Mouse (Mus musculus) limb, embryonic 13.5 days (tissue): ENCODE data around the gene Phlpp2. TPM values are rescaled to one million over a fixed set of nuclear protein-coding genes. Genes with fewer than 3 reads are reported as not detected.
"Not testable (repeated sequence)": the region's sequence is repeated elsewhere in the genome, so short reads cannot be mapped to it uniquely, and the experiment has no call there.

Experiments
- ATAC-seq: fragments of 200-750 bp; cut with Nextera tagmentation; 2 replicates; pipeline ENCODE4 v1.8.0; 2017; ENCODE audit warnings: low read depth, moderate number of reproducible peaks, moderate TSS enrichment; ENCODE audit not compliant: low FRiP score
- H3K27ac ChIP-seq: fragments of 300-500 bp; sonication (generic); 2 replicates; pipeline ENCODE4 v1.5.1; 2015; ENCODE audit warnings: inconsistent platforms, mild to moderate bottlenecking, moderate library complexity
- H3K27me3 ChIP-seq: fragments of 300-500 bp; sonication (generic); 2 replicates; pipeline ENCODE4 v1.6.1; 2015; ENCODE audit warnings: mild to moderate bottlenecking, inconsistent platforms
- H3K36me3 ChIP-seq: fragments of 300-500 bp; sonication (generic); 2 replicates; pipeline ENCODE4 v1.6.1; 2015; ENCODE audit warnings: inconsistent platforms, mild to moderate bottlenecking, moderate library complexity
- H3K4me1 ChIP-seq: fragments of 300-500 bp; sonication (generic); 2 replicates; pipeline ENCODE4 v1.6.1; 2015; ENCODE audit warnings: inconsistent platforms
- H3K4me2 ChIP-seq: fragments of 300-500 bp; sonication (generic); replicated peaks from 2 replicates; pipeline ENCODE4 v1.6.1; 2015; ENCODE audit warnings: inconsistent platforms, mild to moderate bottlenecking, moderate library complexity
- H3K4me3 ChIP-seq: fragments of 300-500 bp; sonication (generic); 2 replicates; pipeline ENCODE4 v1.5.1; 2015; ENCODE audit warnings: moderate library complexity, mild to moderate bottlenecking, inconsistent platforms
- H3K9ac ChIP-seq: fragments of 300-500 bp; sonication (generic); 2 replicates; pipeline ENCODE4 v1.6.1; 2015; ENCODE audit warnings: mild to moderate bottlenecking, inconsistent platforms
- H3K9me3 ChIP-seq: fragments of 300-500 bp; sonication (generic); 2 replicates; pipeline ENCODE4 v1.6.1; 2016; ENCODE audit warnings: inconsistent platforms
- WGBS: fragments of 180-500 bp; shearing (Covaris S2); methylation state at CpG from one replicate; pipeline ENCODE4 v1.1.7; 2015; 5-methylcytosine and 5-hydroxymethylcytosine counted together
- polyA plus RNA-seq: library from polyadenylated mRNA; unstranded; fragments of >200 nt; fragmentation: Nextera tagmentation; extraction: Ambion mirVana; gene quantifications from 2 replicates; pipeline ENCODE4 v1.2.1, GENCODE M21; 2015

The Phlpp2 gene
- polyA plus RNA-seq, 1 experiment from 2014 or later: 4.2 TPM

DNA sequence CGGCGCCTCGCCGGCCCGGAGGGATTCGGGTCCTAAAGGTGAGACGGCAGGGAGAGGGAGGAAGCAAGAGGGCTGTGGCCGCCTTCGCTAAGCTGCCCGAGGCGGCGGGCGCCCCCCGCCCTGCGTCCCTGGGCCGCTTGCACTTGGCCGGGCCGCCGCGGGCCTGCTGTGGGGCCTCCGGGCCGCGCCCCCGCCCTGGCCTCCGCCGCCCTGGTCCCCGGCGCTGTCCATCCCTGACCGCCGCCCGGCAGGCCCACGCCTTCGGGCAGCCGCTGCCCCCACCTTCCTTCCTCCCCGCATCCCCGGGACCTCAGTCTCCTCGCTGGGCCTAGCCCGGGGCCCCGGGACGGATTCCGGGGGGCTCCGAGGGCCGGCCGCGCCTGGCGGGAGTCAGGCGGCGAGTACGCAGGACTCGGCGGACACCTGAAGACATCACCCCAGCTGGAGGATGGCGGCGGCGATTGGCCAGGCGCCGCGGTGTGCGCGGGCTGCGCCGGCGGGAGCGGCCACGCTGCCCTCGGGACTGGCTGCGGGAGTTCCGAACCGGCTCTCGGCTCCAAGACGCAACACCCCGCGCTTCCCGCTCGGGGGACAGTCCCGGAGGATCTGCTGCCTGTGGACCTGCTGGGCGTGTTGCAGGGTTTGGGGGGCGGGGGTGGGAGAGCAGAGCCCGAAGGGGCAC, 479 bp downstream of the Phlpp2 start:
- Histone ChIP-seq H3K27ac (peak overlapping the region; percentile 93), H3K9me3 (no peaks in the 10 kb centered on the region), H3K4me1 (peaks cover 17% of the 10 kb centered on the region), H3K9ac (peak overlapping the region; percentile 91), H3K4me2 (peak overlapping the region; percentile 82), H3K36me3 (peaks cover 20% of the 10 kb centered on the region; the same call in 1 of the 2 replicates), H3K27me3 (no peaks in the 10 kb centered on the region), H3K4me3 (peak overlapping the region; percentile 81)
- WGBS: under 1% methylated on average over 66 of the region's 78 CpGs
- peak; percentile 84 for ATAC-seq

DNA sequence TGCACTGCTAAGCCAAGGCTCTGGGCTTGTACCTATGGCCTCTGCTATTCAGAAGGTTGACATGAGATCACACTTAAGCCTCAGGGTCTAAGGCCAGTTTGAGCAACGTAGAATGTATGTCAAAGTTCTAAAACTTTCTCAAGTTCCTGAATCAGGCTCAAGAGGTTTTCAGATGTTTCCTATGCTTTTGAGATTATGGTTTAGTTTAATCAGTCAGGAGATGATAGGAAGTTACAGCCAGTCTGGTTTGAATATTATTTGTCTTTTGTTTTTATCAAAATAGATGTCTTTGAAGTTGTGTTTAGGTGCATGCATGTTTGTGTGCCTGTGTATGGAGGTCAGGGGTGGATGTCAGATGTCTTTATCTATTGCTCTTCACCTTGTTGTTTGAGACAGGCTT, 2.7 kb downstream of the Phlpp2 start:
- Histone ChIP-seq H3K27me3 (no peaks in the 10 kb centered on the region), H3K9ac (no peak overlapping the region), H3K27ac (no peak overlapping the region), H3K4me2 (no peak overlapping the region), H3K4me3 (no peak overlapping the region), H3K4me1 (peaks cover 17% of the 10 kb centered on the region), H3K36me3 (peaks cover 15% of the 10 kb centered on the region; the same call in 1 of the 2 replicates), H3K9me3 (no peaks in the 10 kb centered on the region)
- 79% methylated on average over 1 of the region's 1 CpGs for WGBS
- no peak for ATAC-seq

DNA sequence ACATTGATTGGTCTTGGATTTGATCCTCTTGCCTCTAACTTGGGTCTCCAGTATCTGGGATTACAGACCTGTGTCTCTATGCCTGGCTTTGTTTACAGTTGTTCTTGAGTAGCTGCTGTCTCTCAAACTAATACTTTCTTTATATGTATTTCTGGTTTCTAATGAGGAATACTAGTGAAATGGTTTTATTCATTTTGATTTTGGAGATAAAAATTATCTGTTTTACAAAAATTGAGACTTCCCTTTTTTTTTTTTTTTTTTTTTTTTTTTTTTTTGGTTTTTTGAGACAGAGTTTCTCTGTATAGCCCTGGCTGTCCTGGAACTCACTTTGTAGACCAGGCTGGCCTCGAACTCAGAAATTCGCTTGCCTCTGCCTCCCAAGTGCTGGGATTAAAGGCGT, 5.5 kb downstream of the Phlpp2 start:
- not testable (repeated sequence) for ATAC-seq, H3K27me3 ChIP-seq

DNA sequence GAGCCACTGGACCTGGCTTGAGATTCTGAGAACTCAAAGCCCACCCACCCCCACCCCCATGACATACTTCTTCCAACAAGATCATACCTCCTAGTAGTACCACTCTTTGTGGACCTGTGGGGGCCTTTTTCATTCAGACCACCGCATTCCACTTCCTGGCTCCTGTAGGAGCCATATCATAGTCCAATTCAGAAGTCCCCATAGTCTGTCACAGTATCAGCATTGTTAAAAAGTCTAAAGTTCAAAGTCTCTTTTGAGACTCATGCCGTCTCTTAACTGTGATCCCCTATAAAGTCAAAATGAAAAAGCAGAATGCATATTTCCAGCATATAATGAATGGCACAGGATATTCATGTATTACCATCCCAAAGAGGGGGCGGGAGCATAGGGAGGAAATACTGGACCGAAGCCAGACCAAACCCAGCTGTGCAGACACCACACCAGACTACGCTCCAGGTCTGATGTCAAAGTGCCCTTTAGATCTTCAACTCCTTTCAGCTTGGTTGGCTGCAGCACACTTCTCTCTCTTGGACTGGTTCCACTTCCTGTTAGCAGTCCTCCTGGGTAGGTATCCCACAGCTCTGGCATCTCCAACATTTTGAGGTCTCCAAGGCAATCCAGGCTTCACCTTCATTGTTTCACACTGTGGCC, 11.8 kb downstream of the Phlpp2 start:
- Histone ChIP-seq H3K9ac (no peak overlapping the region), H3K27me3 (no peaks in the 10 kb centered on the region), H3K4me3 (no peak overlapping the region), H3K4me1 (no peaks in the 10 kb centered on the region), H3K36me3 (peaks cover 55% of the 10 kb centered on the region), H3K9me3 (no peaks in the 10 kb centered on the region), H3K27ac (no peak overlapping the region), H3K4me2 (no peak overlapping the region)
- WGBS: 88% methylated on average over 5 of the region's 5 CpGs
- ATAC-seq: no peak

More for the DNA sequence above, 5.5 kb downstream of the Phlpp2 start:
- 85% methylated on average over 3 of the region's 3 CpGs for WGBS
- H3K27ac ChIP-seq, H3K9me3 ChIP-seq, H3K9ac ChIP-seq, H3K4me3 ChIP-seq, H3K4me2 ChIP-seq: not testable (repeated sequence)
- Histone ChIP-seq H3K4me1 (peaks cover 12% of the 10 kb centered on the region), H3K36me3 (peaks cover 36% of the 10 kb centered on the region)

DNA sequence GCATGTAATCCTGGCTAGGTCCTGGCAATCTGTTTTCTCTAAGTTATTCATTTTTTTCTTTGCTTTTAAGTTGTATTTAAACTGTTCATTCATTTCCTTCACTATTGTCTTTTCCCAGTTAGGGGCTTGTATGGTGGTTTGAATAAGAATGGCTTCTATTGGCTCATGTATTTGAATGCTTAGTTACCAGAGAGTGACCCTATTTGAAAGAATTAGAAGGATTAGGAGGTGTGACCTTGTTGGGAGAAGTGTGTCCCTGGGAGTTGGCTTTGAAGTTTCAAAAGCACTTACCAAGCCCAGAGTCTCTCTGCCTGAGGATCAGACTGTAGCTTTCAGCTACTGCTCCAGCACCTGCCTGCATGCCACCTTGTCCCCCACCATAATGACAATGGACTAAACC, 17.0 kb downstream of the Phlpp2 start:
- no peaks in the 10 kb centered on the region for H3K27me3 ChIP-seq
- no peaks in the 10 kb centered on the region for H3K4me1 ChIP-seq
- peaks cover 59% of the 10 kb centered on the region for H3K36me3 ChIP-seq
- no peaks in the 10 kb centered on the region for H3K9me3 ChIP-seq
- ATAC-seq: no peak
- no peak overlapping the region for H3K27ac ChIP-seq
- H3K9ac ChIP-seq: no peak overlapping the region
- H3K4me2 ChIP-seq: no peak overlapping the region
- no peak overlapping the region for H3K4me3 ChIP-seq

DNA sequence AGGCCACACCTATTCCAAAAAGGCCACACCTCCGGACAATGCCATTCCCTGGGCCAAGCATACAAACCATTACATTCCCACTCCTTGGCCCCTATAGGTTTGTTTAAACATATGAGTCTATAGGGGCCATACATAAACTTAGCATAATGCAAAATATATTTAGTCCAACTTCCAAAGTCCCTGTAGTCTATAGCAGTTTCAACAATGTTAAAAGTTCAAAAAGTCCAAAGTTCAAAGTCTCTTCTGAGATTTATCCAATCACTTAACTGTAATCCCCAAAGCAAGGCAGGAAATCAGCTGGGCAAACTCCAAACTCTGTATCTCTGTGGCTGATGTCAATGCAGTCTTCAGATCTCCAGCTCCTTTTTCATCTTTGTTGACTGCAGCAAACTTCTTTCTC, 20.9 kb downstream of the Phlpp2 start:
- no peak for ATAC-seq

DNA sequence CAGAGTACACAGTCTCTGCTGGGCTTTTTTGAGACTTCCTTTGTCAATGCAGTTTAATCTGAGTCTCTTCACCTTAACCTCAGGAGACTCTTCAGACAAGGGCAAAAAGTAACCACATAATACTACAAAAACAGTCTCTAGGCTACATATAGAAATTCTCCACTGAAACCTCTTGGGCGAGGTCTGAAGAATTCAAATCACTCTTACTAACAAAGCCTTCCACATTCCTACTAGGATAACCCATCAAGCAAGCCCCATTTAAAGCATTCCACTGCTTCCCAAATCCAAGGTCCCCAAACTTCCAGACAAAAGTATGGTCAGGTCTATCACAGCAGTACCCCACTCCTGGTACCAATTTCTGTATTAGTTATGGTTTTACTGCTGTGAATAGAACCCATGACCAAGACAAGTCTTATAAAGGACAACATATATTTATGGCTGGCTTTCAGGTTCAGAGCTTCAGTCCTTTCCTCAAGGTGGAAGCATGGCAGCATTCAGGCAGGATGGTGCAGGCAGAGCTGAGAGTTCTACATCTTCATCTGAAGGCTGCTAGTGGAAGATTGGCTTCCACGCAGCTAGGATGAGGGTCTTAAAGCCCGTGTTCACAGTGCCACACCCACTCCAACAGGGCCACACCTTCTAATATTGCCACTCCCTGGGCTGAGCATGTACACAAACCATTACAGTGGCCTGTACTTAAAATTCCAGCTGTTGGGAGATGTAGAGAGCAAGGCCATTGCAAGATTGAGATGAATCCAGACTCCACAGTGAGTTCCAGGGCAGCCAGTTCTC, 22.6 kb downstream of the Phlpp2 start:
- WGBS: 93% methylated on average over 3 of the region's 3 CpGs
- no peak for ATAC-seq
- H3K4me1 ChIP-seq: no peaks in the 10 kb centered on the region
- no peaks in the 10 kb centered on the region for H3K27me3 ChIP-seq
- H3K9ac ChIP-seq: no peak overlapping the region
- H3K36me3 ChIP-seq: peaks cover 45% of the 10 kb centered on the region
- H3K4me3 ChIP-seq: no peak overlapping the region
- H3K9me3 ChIP-seq: no peaks in the 10 kb centered on the region; the same call in 1 of the 2 replicates
- no peak overlapping the region for H3K4me2 ChIP-seq
- no peak overlapping the region for H3K27ac ChIP-seq

More for the DNA sequence above, 20.9 kb downstream of the Phlpp2 start:
- peaks cover 50% of the 10 kb centered on the region for H3K36me3 ChIP-seq
- H3K4me2 ChIP-seq: no peak overlapping the region
- no peaks in the 10 kb centered on the region; the same call in 1 of the 2 replicates for H3K9me3 ChIP-seq
- no peak overlapping the region for H3K4me3 ChIP-seq
- 93% methylated on average over 1 of the region's 1 CpGs for WGBS
- no peak overlapping the region for H3K27ac ChIP-seq
- no peaks in the 10 kb centered on the region for H3K27me3 ChIP-seq
- no peak overlapping the region for H3K9ac ChIP-seq
- no peaks in the 10 kb centered on the region for H3K4me1 ChIP-seq

DNA sequence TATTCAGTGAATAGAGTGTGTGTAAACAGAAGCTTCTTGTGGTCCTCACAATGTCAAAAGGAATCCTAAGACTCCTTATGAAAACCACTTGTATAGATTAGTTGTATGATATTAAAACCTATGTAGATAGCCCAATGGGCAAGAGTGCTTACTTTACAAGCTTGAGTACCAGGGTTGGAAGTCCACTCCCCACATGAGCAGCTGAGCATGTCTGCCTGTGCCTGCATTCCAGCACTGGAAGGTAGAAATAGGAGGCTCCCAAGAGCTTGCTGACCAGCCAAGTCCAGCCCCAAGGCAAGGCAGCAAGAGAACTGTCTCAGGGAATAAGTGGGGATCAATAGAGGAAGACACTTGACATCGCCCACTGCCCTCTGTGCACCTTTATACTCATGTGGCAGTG, 26.3 kb downstream of the Phlpp2 start:
- Histone ChIP-seq H3K9me3 (no peaks in the 10 kb centered on the region; the same call in 1 of the 2 replicates), H3K27me3 (no peaks in the 10 kb centered on the region), H3K27ac (no peak overlapping the region), H3K9ac (no peak overlapping the region), H3K4me2 (no peak overlapping the region), H3K36me3 (peaks cover 33% of the 10 kb centered on the region), H3K4me1 (no peaks in the 10 kb centered on the region), H3K4me3 (no peak overlapping the region)
- no peak for ATAC-seq
- WGBS: 100% methylated on average over 1 of the region's 1 CpGs

DNA sequence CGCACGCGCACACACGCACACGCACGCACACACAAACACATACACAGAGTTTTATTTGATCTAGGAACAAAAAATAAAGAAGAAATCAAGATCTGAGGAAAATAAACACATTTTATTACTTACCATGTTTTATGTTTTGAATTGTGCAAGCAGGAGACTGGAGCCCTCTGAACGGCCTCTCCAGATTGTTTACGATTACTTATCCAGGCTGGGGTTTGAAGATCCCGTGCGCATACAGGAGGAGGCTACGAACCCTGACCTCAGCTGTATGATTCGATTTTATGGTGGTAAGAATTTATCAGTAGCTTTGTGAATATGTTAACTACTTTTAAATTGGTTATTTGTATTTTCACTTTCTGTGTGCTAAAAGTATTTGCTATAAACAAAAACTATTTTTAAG, 27.0 kb downstream of the Phlpp2 start:
- no peak overlapping the region for H3K4me3 ChIP-seq
- H3K36me3 ChIP-seq: peaks cover 26% of the 10 kb centered on the region
- 85% methylated on average over 12 of the region's 12 CpGs for WGBS
- H3K4me2 ChIP-seq: no peak overlapping the region
- H3K27me3 ChIP-seq: no peaks in the 10 kb centered on the region
- no peak overlapping the region for H3K9ac ChIP-seq
- H3K4me1 ChIP-seq: no peaks in the 10 kb centered on the region
- no peak overlapping the region for H3K27ac ChIP-seq
- ATAC-seq: no peak
- H3K9me3 ChIP-seq: no peaks in the 10 kb centered on the region; the same call in 1 of the 2 replicates

DNA sequence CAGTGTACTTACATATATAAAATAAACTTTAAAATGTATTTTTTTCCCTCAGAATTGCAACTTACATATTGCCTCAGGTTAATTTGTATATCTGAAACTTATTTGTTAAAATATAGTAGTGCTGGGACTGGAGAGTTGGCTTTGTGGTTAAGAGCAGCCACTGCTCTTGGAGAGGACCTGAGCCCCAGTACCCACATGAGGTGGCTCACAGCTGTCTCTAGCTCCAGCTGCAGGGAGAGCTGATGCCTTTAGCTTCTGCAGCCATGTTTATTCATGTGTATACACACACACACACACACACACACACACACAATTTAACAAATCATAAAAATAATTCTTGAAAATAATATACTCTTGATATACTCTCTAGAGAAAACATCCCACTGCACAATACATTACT, 34.0 kb downstream of the Phlpp2 start:
- Histone ChIP-seq H3K4me2 (no peak overlapping the region), H3K9ac (no peak overlapping the region), H3K4me3 (no peak overlapping the region), H3K36me3 (peaks cover 35% of the 10 kb centered on the region), H3K9me3 (no peaks in the 10 kb centered on the region), H3K27me3 (no peaks in the 10 kb centered on the region), H3K27ac (no peak overlapping the region), H3K4me1 (no peaks in the 10 kb centered on the region)
- no peak for ATAC-seq

DNA sequence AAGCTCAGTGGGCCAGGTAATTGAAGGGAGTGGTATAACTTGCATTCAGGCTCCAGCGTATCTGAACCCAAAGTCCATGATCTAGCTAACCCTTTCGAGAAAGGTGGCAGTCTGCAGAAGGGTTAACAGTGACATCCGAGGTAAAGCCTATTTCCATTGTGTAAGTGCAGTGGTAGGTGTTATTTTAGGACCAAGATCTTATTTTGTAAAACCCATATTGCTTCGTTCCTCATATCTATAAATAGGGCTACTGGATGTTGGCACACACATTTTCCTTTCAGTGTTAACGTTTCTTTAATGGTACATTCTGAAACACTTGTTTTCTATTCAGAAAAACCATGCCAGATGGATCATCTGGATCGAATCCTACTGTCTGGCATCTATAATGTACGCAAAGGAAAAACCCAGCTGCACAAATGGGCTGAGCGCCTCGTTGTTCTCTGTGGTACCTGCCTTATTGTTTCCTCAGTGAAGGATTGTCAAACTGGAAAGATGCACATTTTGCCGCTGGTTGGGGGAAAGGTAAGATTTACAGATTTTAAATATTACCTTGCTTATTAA, 35.6 kb downstream of the Phlpp2 start:
- H3K4me2 ChIP-seq: no peak overlapping the region
- WGBS: 78% methylated on average over 10 of the region's 10 CpGs

More for the DNA sequence above, 35.6 kb downstream of the Phlpp2 start:
- Histone ChIP-seq H3K4me1 (no peaks in the 10 kb centered on the region), H3K9me3 (no peaks in the 10 kb centered on the region), H3K36me3 (peaks cover 49% of the 10 kb centered on the region), H3K9ac (no peak overlapping the region), H3K27me3 (no peaks in the 10 kb centered on the region), H3K27ac (no peak overlapping the region), H3K4me3 (no peak overlapping the region)
- ATAC-seq: no peak
